Mouse (Mus musculus) stomach, postnatal 0 days (tissue): ENCODE results near the gene Ifnz.
"Not testable (repeated sequence)": the region's sequence is repeated elsewhere in the genome, so short reads cannot be mapped to it uniquely, and the experiment has no call there.

ENCODE experiments used
- CTCF ChIP-seq: IDR thresholded peaks from 2 replicates; pipeline ENCODE4 v1.5.1; 2016; ENCODE audit warnings: antibody characterized with exemption, low read depth, mild to moderate bottlenecking, moderate library complexity
- EP300 ChIP-seq: optimal IDR thresholded peaks from 2 replicates; pipeline ENCODE3; 2016; ENCODE audit warnings: antibody characterized with exemption

GRCm38 (mm10) chr4:88793936-88794675 is 12.2 kb downstream of the Ifnz start, which contains the start of gene Gm13275:
- peak; percentile 47 for TF ChIP-seq CTCF
- not testable (repeated sequence) for TF ChIP-seq EP300
